Comparison of ENCODE assay signal across 17 mouse cellular contexts in genomic region chr19:55840499-55841121, GRCm38 (mm10).
DNase-seq lines count a peak whose midpoint lies in the region; ATAC-seq and TF ChIP-seq lines count a peak whose summit lies in the region.
"Had no signal": no experiment of that assay in that cellular context is flagged by ENCODE, and none has a peak within 500 bp of the region (broad histone marks: within the 10 kb centered on the region; RNA-seq: fewer than 3 reads in every experiment).

No protein-coding gene starts in this region.

- H3K9me3 ChIP-seq in heart, embryonic 13.5 days: no peaks in the 10 kb centered on the region
- no peaks in the 10 kb centered on the region for H3K9me3 ChIP-seq in midbrain, embryonic 12.5 days
- no peaks in the 10 kb centered on the region for H3K9me3 ChIP-seq in midbrain, embryonic 14.5 days (ENCODE audit: control insufficient read depth, low read length)
- H3K9me3 ChIP-seq in intestine, embryonic 15.5 days: no peaks in the 10 kb centered on the region
- no peaks in the 10 kb centered on the region for H3K9me3 ChIP-seq in intestine, postnatal 0 days (ENCODE audit: control insufficient read depth)
- H3K9me3 ChIP-seq: embryonic facial prominence, embryonic 15.5 days; heart, embryonic 15.5 days had no signal

- H3K4me1 ChIP-seq in heart, embryonic 13.5 days: peaks cover 74% of the 10 kb centered on the region
- H3K4me1 ChIP-seq in midbrain, embryonic 12.5 days: peaks cover 66% of the 10 kb centered on the region
- H3K4me1 ChIP-seq in midbrain, embryonic 14.5 days (ENCODE audit: control insufficient read depth, insufficient read depth, low read length): peaks cover 37% of the 10 kb centered on the region
- peaks cover 42% of the 10 kb centered on the region for H3K4me1 ChIP-seq in intestine, embryonic 15.5 days (replicated peaks)
- H3K4me1 ChIP-seq in intestine, postnatal 0 days (replicated peaks; ENCODE audit: control insufficient read depth, insufficient read depth, low read length): peaks cover 20% of the 10 kb centered on the region

- H3K27ac ChIP-seq in heart, embryonic 13.5 days (replicated peaks): 0 out of 2 replicates have a peak overlapping the region, but pooled peaks have one; percentile 56
- peak overlapping the region; percentile 4; the same call in 1 of the 2 replicates for H3K27ac ChIP-seq in midbrain, embryonic 12.5 days (replicated peaks)
- no peak overlapping the region for H3K27ac ChIP-seq in midbrain, embryonic 14.5 days (replicated peaks; ENCODE audit: low read depth, low read length)
- H3K27ac ChIP-seq in intestine, embryonic 15.5 days: no peak overlapping the region
- no peak overlapping the region for H3K27ac ChIP-seq in intestine, postnatal 0 days (ENCODE audit: low read depth, low read length)

- no peak overlapping the region for H3K9ac ChIP-seq in heart, embryonic 13.5 days
- H3K9ac ChIP-seq in midbrain, embryonic 12.5 days (replicated peaks): no peak overlapping the region
- H3K9ac ChIP-seq in midbrain, embryonic 14.5 days (replicated peaks; ENCODE audit: low read length): no peak overlapping the region
- H3K9ac ChIP-seq in intestine, embryonic 15.5 days: no peak overlapping the region
- H3K9ac ChIP-seq in intestine, postnatal 0 days (ENCODE audit: low read depth, low read length): no peak overlapping the region
- H3K9ac ChIP-seq: embryonic facial prominence, embryonic 15.5 days; heart, embryonic 15.5 days had no signal

- H3K4me3 ChIP-seq in heart, embryonic 13.5 days: no peak overlapping the region
- no peak overlapping the region for H3K4me3 ChIP-seq in midbrain, embryonic 12.5 days
- H3K4me3 ChIP-seq in midbrain, embryonic 14.5 days (replicated peaks; ENCODE audit: low read depth, low read length): no peak overlapping the region
- H3K4me3 ChIP-seq in intestine, embryonic 15.5 days (replicated peaks): no peak overlapping the region
- no peak overlapping the region for H3K4me3 ChIP-seq in intestine, postnatal 0 days (ENCODE audit: low read depth, low read length)
- H3K4me3 ChIP-seq: embryonic facial prominence, embryonic 15.5 days; heart, embryonic 15.5 days had no signal

- no peak for TF ChIP-seq CTCF in intestine, postnatal 0 days (IDR thresholded peaks at IDR 0.05; ENCODE audit: low read depth)

- H3K36me3 ChIP-seq in heart, embryonic 13.5 days: peaks cover 4% of the 10 kb centered on the region; the same call in 1 of the 2 replicates
- no peaks in the 10 kb centered on the region for H3K36me3 ChIP-seq in midbrain, embryonic 12.5 days
- no peaks in the 10 kb centered on the region for H3K36me3 ChIP-seq in midbrain, embryonic 14.5 days (ENCODE audit: control insufficient read depth, insufficient read depth, low read length)
- H3K36me3 ChIP-seq in intestine, embryonic 15.5 days: no peaks in the 10 kb centered on the region
- H3K36me3 ChIP-seq in intestine, postnatal 0 days (ENCODE audit: control insufficient read depth, insufficient read depth): no peaks in the 10 kb centered on the region
- H3K36me3 ChIP-seq: embryonic facial prominence, embryonic 15.5 days; heart, embryonic 15.5 days had no signal

- no peaks in the 10 kb centered on the region for H3K27me3 ChIP-seq in heart, embryonic 13.5 days (replicated peaks)
- no peaks in the 10 kb centered on the region for H3K27me3 ChIP-seq in midbrain, embryonic 12.5 days
- no peaks in the 10 kb centered on the region for H3K27me3 ChIP-seq in midbrain, embryonic 14.5 days (ENCODE audit: control insufficient read depth, insufficient read depth, low read length)
- no peaks in the 10 kb centered on the region for H3K27me3 ChIP-seq in intestine, embryonic 15.5 days (replicated peaks)
- no peaks in the 10 kb centered on the region for H3K27me3 ChIP-seq in intestine, postnatal 0 days (replicated peaks; ENCODE audit: control insufficient read depth, insufficient read depth, low read length)
- H3K27me3 ChIP-seq: embryonic facial prominence, embryonic 15.5 days; heart, embryonic 15.5 days had no signal

- 67% methylated on average over 10 of the region's 10 CpGs for WGBS in heart, embryonic 13.5 days
- 73% methylated on average over 10 of the region's 10 CpGs for WGBS in midbrain, embryonic 12.5 days
- WGBS in midbrain, embryonic 14.5 days: 68% methylated on average over 10 of the region's 10 CpGs
- WGBS in intestine, embryonic 15.5 days: 69% methylated on average over 10 of the region's 10 CpGs
- 77% methylated on average over 10 of the region's 10 CpGs for WGBS in intestine, postnatal 0 days

- H3K4me2 ChIP-seq in heart, embryonic 13.5 days: no peak overlapping the region
- no peak overlapping the region for H3K4me2 ChIP-seq in midbrain, embryonic 12.5 days (replicated peaks)
- no peak overlapping the region for H3K4me2 ChIP-seq in midbrain, embryonic 14.5 days (ENCODE audit: low read length)
- no peak overlapping the region for H3K4me2 ChIP-seq in intestine, embryonic 15.5 days (replicated peaks)
- H3K4me2 ChIP-seq in intestine, postnatal 0 days (replicated peaks; ENCODE audit: low read depth): no peak overlapping the region
- H3K4me2 ChIP-seq: embryonic facial prominence, embryonic 15.5 days; heart, embryonic 15.5 days had no signal

- ATAC-seq in heart, embryonic 13.5 days (ENCODE audit: extremely low read depth, insufficient number of reproducible peaks, low FRiP score, low TSS enrichment): no peak
- ATAC-seq in midbrain, embryonic 12.5 days (ENCODE audit: low FRiP score, low read depth): no peak
- no peak for ATAC-seq in midbrain, embryonic 14.5 days (ENCODE audit: low FRiP score, low TSS enrichment)
- peak; percentile 40; the same call in 1 of the 2 replicates for ATAC-seq in granulocyte monocyte progenitor cell, adult 5-6 weeks (replicated peaks; ENCODE audit: poor library complexity, severe bottlenecking)
- no peak for ATAC-seq in intestine, embryonic 15.5 days
- ATAC-seq in intestine, postnatal 0 days: no peak

- no peak for DNase-seq in heart, adult 18-20 months
- DNase-seq in midbrain, embryonic 14.5 days: no peak
- DNase-seq: adrenal gland, adult 2 months; cerebellum, adult 9-10 months; kidney, adult 8-10 months; kidney, postnatal 25 days; liver; lung, adult 18-20 months; right cerebral cortex, adult 18-20 months; thymus, postnatal 36 days had no signal

Comparison
In these comparisons a context has a peak if more than half of its experiments do, and no peak if none do; other contexts are left out.
1. H3K27ac ChIP-seq: peak in heart, embryonic 13.5 days (single experiment) and midbrain, embryonic 12.5 days (single experiment); none in midbrain, embryonic 14.5 days (single experiment), intestine, embryonic 15.5 days (single experiment) and intestine, postnatal 0 days (single experiment).